Mouse (Mus musculus) stomach, embryonic 16.5 days (tissue): ENCODE results near the gene Olfr393. TPM values are rescaled to one million over a fixed set of nuclear protein-coding genes. Genes with fewer than 3 reads are reported as not detected.

Experiments used
- ATAC-seq: fragments of 200-750 bp; cut with Nextera tagmentation; 2 replicates; pipeline ENCODE4 v1.8.0; 2017; ENCODE audit warnings: moderate number of reproducible peaks, moderate TSS enrichment; ENCODE audit not compliant: insufficient read depth, low FRiP score
- H3K27ac ChIP-seq: fragments of 300-500 bp; sonication (generic); 2 replicates; pipeline ENCODE4 v1.5.1; 2014; ENCODE audit warnings: low read length
- H3K27me3 ChIP-seq: fragments of 300-500 bp; sonication (generic); 2 replicates; pipeline ENCODE4 v1.6.1; 2014; ENCODE audit warnings: low read length, control low read depth, mixed read lengths; ENCODE audit not compliant: control insufficient read depth, insufficient read depth
- H3K36me3 ChIP-seq: fragments of 300-500 bp; sonication (generic); 2 replicates; pipeline ENCODE4 v1.6.1; 2014; ENCODE audit warnings: low read length; ENCODE audit not compliant: control insufficient read depth, insufficient read depth
- H3K4me1 ChIP-seq: fragments of 300-500 bp; sonication (generic); 2 replicates; pipeline ENCODE4 v1.6.1; 2014; ENCODE audit warnings: low read length, control low read depth, mixed read lengths; ENCODE audit not compliant: control insufficient read depth, insufficient read depth
- H3K4me2 ChIP-seq: fragments of 300-500 bp; sonication (generic); 2 replicates; pipeline ENCODE4 v1.6.1; 2014; ENCODE audit warnings: low read depth, low read length, mixed read lengths
- H3K4me3 ChIP-seq: fragments of 300-500 bp; sonication (generic); replicated peaks from 2 replicates; pipeline ENCODE4 v1.5.1; 2014; ENCODE audit warnings: mild to moderate bottlenecking, low read length
- H3K9ac ChIP-seq: fragments of 300-500 bp; sonication (generic); 2 replicates; pipeline ENCODE4 v1.6.1; 2014; ENCODE audit warnings: low read length
- H3K9me3 ChIP-seq: fragments of 300-500 bp; sonication (generic); replicated peaks from 2 replicates; pipeline ENCODE4 v1.6.1; 2016; ENCODE audit warnings: low read length, control low read depth; ENCODE audit not compliant: control insufficient read depth
- WGBS: fragments of 180-500 bp; shearing (Covaris S2); extraction: QIAGEN DNeasy Blood & Tissue Kit; methylation state at CpG from one replicate; pipeline ENCODE4 v1.1.7; 2014; 5-methylcytosine and 5-hydroxymethylcytosine counted together
- polyA plus RNA-seq: library from polyadenylated mRNA; unstranded; fragments of >200 nt; fragmentation: Nextera tagmentation; extraction: Ambion mirVana; gene quantifications from 2 replicates; pipeline ENCODE4 v1.2.1, GENCODE M21; 2015

The Olfr393 gene
- polyA plus RNA-seq, result not detected in 2 replicates

- H3K9ac ChIP-seq, result no peak within 1 kb of the TSS
- no peak within 1 kb of the TSS for H3K27ac ChIP-seq
- no peaks in the 10 kb centered on the region for H3K9me3 ChIP-seq
- ATAC-seq, result no peak
- no peak within 1 kb of the TSS for H3K4me3 ChIP-seq
- H3K27me3 ChIP-seq, result no peaks in the 10 kb centered on the region
- H3K4me1 ChIP-seq, result no peaks in the 10 kb centered on the region
- H3K36me3 ChIP-seq, result no peaks in the 10 kb centered on the region
- H3K4me2 ChIP-seq, result no peak within 1 kb of the TSS
These were observed at the start of gene Olfr393 for GRCm38 (mm10) chr11:73851354-73851753. Gene Olfr393 (minus strand): TSS chr11:73851454.

- Histone ChIP-seq H3K4me1 (no peaks in the 10 kb centered on the region), H3K9ac (no peak within 1 kb of the TSS), H3K27me3 (no peaks in the 10 kb centered on the region), H3K27ac (no peak within 1 kb of the TSS), H3K36me3 (no peaks in the 10 kb centered on the region), H3K4me3 (no peak within 1 kb of the TSS), H3K9me3 (no peaks in the 10 kb centered on the region), H3K4me2 (no peak within 1 kb of the TSS)
- no peak for ATAC-seq
- 77% methylated on average over 1 of the region's 1 CpGs for WGBS
These were observed 39.4 kb upstream of the Olfr393 start, which contains the start of gene Olfr394 for GRCm38 (mm10) chr11:73890671-73891070. Gene Olfr394 (minus strand): TSS chr11:73890771.

GRCm38 (mm10) chr11:73816949-73817348, 34.3 kb downstream of the Olfr393 start, which contains the start of gene Olfr392:
Gene Olfr392 (minus strand): TSS chr11:73817049.
- WGBS, result 87% methylated on average over 1 of the region's 1 CpGs
- Histone ChIP-seq H3K27ac (no peak within 1 kb of the TSS), H3K9ac (no peak within 1 kb of the TSS), H3K36me3 (no peaks in the 10 kb centered on the region), H3K4me2 (no peak within 1 kb of the TSS), H3K27me3 (no peaks in the 10 kb centered on the region), H3K9me3 (no peaks in the 10 kb centered on the region), H3K4me3 (no peak within 1 kb of the TSS), H3K4me1 (no peaks in the 10 kb centered on the region)
- ATAC-seq, result no peak

GRCm38 (mm10) chr11:73802952-73803351, 48.3 kb downstream of the Olfr393 start, which contains the start of gene Olfr391-ps:
Gene Olfr391-ps (minus strand): TSS chr11:73803052.
- WGBS, result 24% methylated on average over 1 of the region's 1 CpGs
- H3K9me3 ChIP-seq, result no peaks in the 10 kb centered on the region
- no peaks in the 10 kb centered on the region for H3K27me3 ChIP-seq
- no peak within 1 kb of the TSS for H3K9ac ChIP-seq
- H3K27ac ChIP-seq, result no peak within 1 kb of the TSS
- no peak within 1 kb of the TSS for H3K4me2 ChIP-seq
- no peak within 1 kb of the TSS for H3K4me3 ChIP-seq
- ATAC-seq, result no peak
- H3K36me3 ChIP-seq, result no peaks in the 10 kb centered on the region
- H3K4me1 ChIP-seq, result no peaks in the 10 kb centered on the region

Other genes with a start within 250 kb of the Olfr393 start
- gene Zfp735, start 162.7 kb downstream of the Olfr393 start, polyA plus RNA-seq, result not detected in 2 replicates
- gene Olfr389, start 70.7 kb downstream of the Olfr393 start, polyA plus RNA-seq, result not detected in 2 replicates
- gene Olfr390, start 68.5 kb downstream of the Olfr393 start, polyA plus RNA-seq, result not detected in 2 replicates
- gene Olfr391-ps, start 48.4 kb downstream of the Olfr393 start, polyA plus RNA-seq, result not detected in 2 replicates
- gene Olfr392, start 34.4 kb downstream of the Olfr393 start, polyA plus RNA-seq, result not detected in 2 replicates
- not detected in 2 replicates for gene Olfr394, start 39.3 kb upstream of the Olfr393 start, polyA plus RNA-seq
- gene Olfr395, start 57.8 kb upstream of the Olfr393 start, polyA plus RNA-seq, result not detected in 2 replicates
- gene Olfr23, start 85.2 kb upstream of the Olfr393 start, polyA plus RNA-seq, result not detected in 2 replicates
- not detected in 2 replicates for gene Olfr397, start 109.4 kb upstream of the Olfr393 start, polyA plus RNA-seq
- not detected in 2 replicates for gene Olfr398, start 139.0 kb upstream of the Olfr393 start, polyA plus RNA-seq
- gene Olfr139, start 205.1 kb upstream of the Olfr393 start, polyA plus RNA-seq, result not detected in 2 replicates
- gene Olfr399, start 205.2 kb upstream of the Olfr393 start, polyA plus RNA-seq, result not detected in 2 replicates
- gene Zfp616, start 218.5 kb upstream of the Olfr393 start, polyA plus RNA-seq, result not detected in 2 replicates